Mouse (Mus musculus) liver, embryonic 13.5 days (tissue): ENCODE results near the gene Cacnb2. TPM values are rescaled to one million over a fixed set of nuclear protein-coding genes. Genes with fewer than 3 reads are reported as not detected.

Experiments
- ATAC-seq: fragments of 200-750 bp; cut with Nextera tagmentation; 2 replicates; pipeline ENCODE4 v1.8.0; 2017; ENCODE audit warnings: low read depth, mild to moderate bottlenecking, moderate number of reproducible peaks, moderate library complexity
- DNase-seq: peaks from one replicate; pipeline ENCODE4 v3.0.0; 2022
- H3K27ac ChIP-seq: fragments of 300-500 bp; sonication (generic); 2 replicates; pipeline ENCODE4 v1.5.1; 2015; ENCODE audit warnings: moderate library complexity, mild to moderate bottlenecking, inconsistent platforms
- H3K27me3 ChIP-seq: fragments of 300-500 bp; sonication (generic); 2 replicates; pipeline ENCODE4 v1.6.1; 2015; ENCODE audit warnings: mild to moderate bottlenecking, inconsistent platforms
- H3K36me3 ChIP-seq: fragments of 300-500 bp; sonication (generic); 2 replicates; pipeline ENCODE4 v1.6.1; 2015; ENCODE audit warnings: mild to moderate bottlenecking, inconsistent platforms
- H3K4me1 ChIP-seq: fragments of 300-500 bp; sonication (generic); replicated peaks from 2 replicates; pipeline ENCODE4 v1.6.1; 2015; ENCODE audit warnings: inconsistent platforms
- H3K4me2 ChIP-seq: fragments of 300-500 bp; sonication (generic); 2 replicates; pipeline ENCODE4 v1.6.1; 2015; ENCODE audit warnings: inconsistent platforms, mild to moderate bottlenecking, moderate library complexity
- H3K4me3 ChIP-seq: fragments of 300-500 bp; sonication (generic); replicated peaks from 2 replicates; pipeline ENCODE4 v1.5.1; 2015; ENCODE audit warnings: mild to moderate bottlenecking, inconsistent platforms
- H3K9ac ChIP-seq: fragments of 300-500 bp; sonication (generic); 2 replicates; pipeline ENCODE4 v1.6.1; 2015; ENCODE audit warnings: mild to moderate bottlenecking, inconsistent platforms
- H3K9me3 ChIP-seq: fragments of 300-500 bp; sonication (generic); replicated peaks from 2 replicates; pipeline ENCODE4 v1.6.1; 2016; ENCODE audit warnings: inconsistent platforms
- WGBS: fragments of 180-500 bp; shearing (Covaris S2); methylation state at CpG from one replicate; pipeline ENCODE4 v1.1.7; 2015; ENCODE audit not compliant: insufficient replicate concordance; 5-methylcytosine and 5-hydroxymethylcytosine counted together
- polyA plus RNA-seq: library from polyadenylated mRNA; unstranded; fragments of >200 nt; fragmentation: Nextera tagmentation; extraction: Ambion mirVana; gene quantifications from 2 replicates; pipeline ENCODE4 v1.2.1, GENCODE M21; 2015

Cacnb2 gene
- 0.12 and 0.30 TPM in 2 replicates for polyA plus RNA-seq

DNA sequence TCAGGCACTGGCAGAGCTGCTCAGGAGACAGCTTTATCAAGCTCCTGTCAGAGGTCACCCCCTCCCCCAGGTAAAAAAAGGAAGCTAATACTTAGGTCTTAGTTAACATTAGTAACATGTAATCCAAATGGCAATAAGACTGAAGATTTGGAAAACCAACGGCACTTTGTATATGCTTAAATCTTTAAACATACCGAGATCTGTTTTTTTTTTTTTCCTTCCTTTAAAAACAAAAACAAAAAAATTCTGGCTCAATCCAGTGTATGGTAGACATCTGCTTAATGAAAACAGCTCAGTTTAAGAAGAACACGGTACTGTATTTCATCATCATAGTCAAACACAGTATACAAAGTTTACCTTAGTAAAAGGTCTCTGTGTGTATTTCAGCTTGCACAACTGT lies at the start of gene Cacnb2:
Gene Cacnb2 (plus strand): TSS at position 301 of the 400 bp plus-strand sequence.
- Histone ChIP-seq H3K4me2 (peak within 1 kb of the TSS; percentile 67), H3K36me3 (no peaks in the 10 kb centered on the region), H3K9me3 (no peaks in the 10 kb centered on the region), H3K27me3 (peaks cover 34% of the 10 kb centered on the region), H3K4me1 (peaks cover 5% of the 10 kb centered on the region; the same call in 1 of the 2 replicates), H3K27ac (no peak within 1 kb of the TSS), H3K9ac (peak within 1 kb of the TSS; percentile 45), H3K4me3 (peak within 1 kb of the TSS; percentile 56)
- DNase-seq (no peak), ATAC-seq (no peak)
- WGBS = 43% methylated on average over 3 of the region's 3 CpGs

DNA sequence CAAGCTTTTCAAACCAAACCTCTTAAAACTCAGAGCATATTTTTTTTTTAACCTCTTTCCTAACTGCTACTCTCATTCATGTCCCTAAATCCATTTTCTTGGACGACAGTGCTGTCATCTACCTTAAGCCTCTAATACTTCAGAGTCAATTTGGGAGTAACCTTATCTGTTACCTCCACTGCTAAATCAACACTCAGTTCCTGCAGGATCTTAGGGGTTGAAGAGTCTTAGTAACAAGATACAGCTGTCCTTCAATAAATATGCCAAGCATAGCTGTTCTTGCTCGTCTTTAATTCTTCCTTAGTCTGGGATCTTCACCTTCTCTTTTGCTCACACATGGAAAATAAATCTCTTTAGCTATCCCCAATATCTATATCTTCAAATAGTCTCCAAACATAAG lies 34.9 kb upstream of the Cacnb2 start:
- ATAC-seq (no peak), DNase-seq (no peak)
- Histone ChIP-seq H3K4me1 (no peaks in the 10 kb centered on the region), H3K4me2 (no peak overlapping the region), H3K27ac (no peak overlapping the region), H3K9ac (no peak overlapping the region), H3K36me3 (no peaks in the 10 kb centered on the region), H3K27me3 (no peaks in the 10 kb centered on the region), H3K9me3 (no peaks in the 10 kb centered on the region), H3K4me3 (no peak overlapping the region)
- WGBS = 52% methylated on average over 2 of the region's 2 CpGs

DNA sequence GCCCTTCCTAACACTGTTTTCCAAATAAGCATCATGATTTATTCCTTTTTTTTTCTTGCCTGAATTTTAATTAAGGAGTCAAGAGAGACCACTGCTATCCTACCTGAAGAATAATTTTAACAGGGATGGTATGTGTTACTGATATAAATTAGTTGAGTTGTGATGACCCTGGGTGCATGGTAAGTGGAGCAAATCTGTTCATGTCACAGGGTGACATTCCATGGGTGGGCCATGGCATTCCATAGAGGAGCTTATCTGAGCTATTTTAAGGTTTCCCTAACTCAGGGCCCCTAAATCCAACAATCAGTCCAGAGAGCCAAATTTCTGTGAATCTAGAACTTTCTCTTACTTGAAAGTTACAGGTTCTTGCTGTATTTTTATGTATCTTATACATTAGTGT lies 31.6 kb upstream of the Cacnb2 start:
- H3K27ac ChIP-seq = no peak overlapping the region
- ATAC-seq (no peak), DNase-seq (no peak)
- no peak overlapping the region for H3K4me2 ChIP-seq
- H3K4me1 ChIP-seq = no peaks in the 10 kb centered on the region
- no peak overlapping the region for H3K9ac ChIP-seq
- no peaks in the 10 kb centered on the region for H3K36me3 ChIP-seq
- H3K9me3 ChIP-seq = no peaks in the 10 kb centered on the region
- H3K4me3 ChIP-seq = no peak overlapping the region
- H3K27me3 ChIP-seq = no peaks in the 10 kb centered on the region

DNA sequence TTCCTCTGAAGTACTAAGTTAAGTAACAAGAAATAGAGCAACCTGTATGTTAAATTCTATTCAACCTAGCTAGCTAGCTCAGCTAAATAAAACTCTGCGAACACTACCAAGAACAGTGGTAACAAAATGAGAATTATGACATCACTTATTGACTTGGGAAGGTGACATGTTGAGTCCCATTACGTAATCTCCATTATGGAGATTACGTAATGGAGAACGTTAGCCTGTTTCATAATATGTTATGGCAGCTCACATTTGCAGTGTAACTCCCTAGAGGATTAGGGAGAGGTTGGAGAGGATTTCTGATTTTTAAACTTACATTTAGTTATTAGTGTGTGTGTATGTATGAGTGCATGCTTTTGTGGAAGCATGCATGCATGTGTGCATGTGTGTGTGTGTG lies 13.3 kb upstream of the Cacnb2 start:
- DNase-seq (no peak), ATAC-seq (no peak)
- Histone ChIP-seq H3K9me3 (no peaks in the 10 kb centered on the region), H3K4me3 (no peak overlapping the region), H3K4me2 (no peak overlapping the region), H3K4me1 (no peaks in the 10 kb centered on the region), H3K9ac (no peak overlapping the region), H3K27ac (no peak overlapping the region), H3K36me3 (no peaks in the 10 kb centered on the region), H3K27me3 (no peaks in the 10 kb centered on the region)
- 67% methylated on average over 4 of the region's 4 CpGs for WGBS

DNA sequence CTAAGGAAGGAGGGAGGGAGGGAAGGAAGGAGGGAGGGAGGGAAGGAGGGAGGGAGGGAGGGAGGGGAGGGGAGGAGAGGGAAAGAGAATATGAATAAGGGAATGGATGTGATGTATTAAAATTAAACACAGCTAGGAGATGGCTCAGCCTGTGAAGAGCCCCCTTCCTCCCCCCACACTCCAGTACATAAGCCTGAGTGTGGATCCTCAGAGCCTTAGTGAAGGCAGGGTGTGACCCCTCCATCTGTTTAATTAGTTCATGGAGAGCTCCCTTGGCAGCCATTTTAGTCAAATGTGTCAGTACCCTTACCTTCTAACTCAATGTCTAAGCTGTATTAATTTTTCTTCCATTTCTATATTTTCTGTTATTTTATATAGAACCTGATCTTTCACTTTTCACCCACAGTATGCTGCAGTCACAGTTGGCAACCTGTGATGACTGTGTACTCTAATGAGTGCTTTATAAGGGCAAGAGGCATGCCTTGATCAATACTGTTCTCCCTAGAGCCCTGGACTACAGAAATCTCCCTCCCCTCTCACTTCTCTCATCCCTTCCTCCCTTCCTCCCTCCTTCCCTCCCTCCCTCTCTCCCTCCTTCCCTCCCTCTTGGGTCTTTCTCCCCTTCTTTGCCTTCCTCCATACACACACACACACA lies 4.9 kb upstream of the Cacnb2 start:
- ATAC-seq (no peak), DNase-seq (no peak)
- H3K4me3 ChIP-seq = no peak overlapping the region
- no peak overlapping the region for H3K27ac ChIP-seq
- no peaks in the 10 kb centered on the region for H3K36me3 ChIP-seq
- no peaks in the 10 kb centered on the region for H3K9me3 ChIP-seq
- 0 out of 2 replicates have a peak, but pooled peaks cover 5% of the 10 kb centered on the region for H3K27me3 ChIP-seq
- H3K4me2 ChIP-seq = no peak overlapping the region
- no peak overlapping the region for H3K9ac ChIP-seq
- no peaks in the 10 kb centered on the region for H3K4me1 ChIP-seq

DNA sequence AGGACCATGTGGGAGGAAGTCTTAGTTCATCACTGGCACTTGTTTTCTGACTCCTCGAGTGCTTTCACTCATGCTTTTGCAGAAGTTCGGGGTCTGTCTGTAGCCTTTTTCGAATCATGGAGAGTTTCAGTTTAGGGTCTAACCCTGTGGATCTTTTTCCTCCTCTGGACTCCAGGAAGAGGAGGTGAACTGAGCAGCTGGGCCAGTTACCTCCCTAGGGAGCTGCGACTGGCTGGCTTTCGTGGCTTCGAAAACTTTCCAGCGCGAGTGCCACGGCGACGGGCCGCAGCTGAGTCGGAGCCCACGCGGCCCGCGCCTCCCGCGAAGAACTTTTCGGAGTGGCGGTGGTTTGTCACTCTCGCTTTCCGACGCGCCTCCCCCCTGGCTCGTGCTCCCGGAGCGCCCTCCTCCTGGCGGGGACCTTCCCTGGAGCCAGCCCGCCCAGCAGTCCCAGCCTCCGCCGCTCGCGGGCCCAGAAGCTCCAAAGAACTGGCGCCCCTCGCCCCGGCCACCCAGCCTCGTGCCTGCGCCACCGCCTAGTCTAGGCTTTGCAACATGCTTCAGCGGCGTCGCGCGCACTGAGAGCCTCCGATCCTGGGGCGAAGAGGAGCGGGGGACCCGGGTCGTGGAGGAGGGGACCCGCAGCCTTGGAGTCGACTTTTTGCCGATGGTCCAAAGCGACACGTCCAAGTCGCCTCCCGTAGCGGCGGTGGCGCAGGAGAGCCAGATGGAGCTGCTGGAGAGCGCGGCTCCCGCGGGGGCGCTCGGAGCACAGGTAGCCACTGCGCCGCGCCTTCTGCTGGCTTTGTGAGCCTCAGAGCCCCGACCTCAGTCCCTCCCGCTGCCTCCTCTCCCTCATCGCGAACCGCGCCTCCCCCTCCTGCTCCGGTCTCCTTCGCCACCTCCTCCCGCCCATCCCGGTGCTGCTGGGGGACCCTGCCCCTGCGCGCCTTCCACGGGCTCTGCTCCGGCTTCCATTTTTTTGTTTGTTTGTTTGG lies 1.2 kb downstream of the Cacnb2 start:
- Histone ChIP-seq H3K4me3 (peak overlapping the region; percentile 56), H3K27ac (no peak overlapping the region), H3K4me2 (peak overlapping the region; percentile 67), H3K36me3 (no peaks in the 10 kb centered on the region), H3K4me1 (peaks cover 5% of the 10 kb centered on the region; the same call in 1 of the 2 replicates), H3K9me3 (no peaks in the 10 kb centered on the region), H3K9ac (peak overlapping the region; percentile 45), H3K27me3 (peaks cover 34% of the 10 kb centered on the region)
- DNase-seq (peak; percentile 6), ATAC-seq (peak; percentile 76)
- under 1% methylated on average over 83 of the region's 83 CpGs for WGBS

DNA sequence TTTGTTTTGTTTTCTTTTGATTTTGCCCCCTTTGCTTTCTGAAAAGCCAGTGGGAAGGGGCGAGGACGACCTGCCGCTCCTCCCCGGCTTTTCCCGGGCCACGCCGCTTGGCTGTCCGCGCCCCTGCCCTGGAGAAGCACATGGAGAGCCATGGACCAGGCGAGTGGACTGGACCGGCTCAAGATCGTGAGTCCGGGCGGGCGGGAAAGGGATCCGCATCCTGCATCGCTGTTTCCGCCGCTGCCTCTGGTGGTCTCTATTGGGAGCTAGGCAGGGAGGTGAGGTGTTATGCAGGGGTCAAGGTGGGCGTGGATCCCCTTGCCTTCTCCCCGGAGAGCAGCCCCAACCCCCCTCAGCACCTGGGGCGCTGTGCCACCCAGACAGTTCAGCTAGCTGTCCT lies 1.9 kb downstream of the Cacnb2 start:
- ATAC-seq = no peak

DNA sequence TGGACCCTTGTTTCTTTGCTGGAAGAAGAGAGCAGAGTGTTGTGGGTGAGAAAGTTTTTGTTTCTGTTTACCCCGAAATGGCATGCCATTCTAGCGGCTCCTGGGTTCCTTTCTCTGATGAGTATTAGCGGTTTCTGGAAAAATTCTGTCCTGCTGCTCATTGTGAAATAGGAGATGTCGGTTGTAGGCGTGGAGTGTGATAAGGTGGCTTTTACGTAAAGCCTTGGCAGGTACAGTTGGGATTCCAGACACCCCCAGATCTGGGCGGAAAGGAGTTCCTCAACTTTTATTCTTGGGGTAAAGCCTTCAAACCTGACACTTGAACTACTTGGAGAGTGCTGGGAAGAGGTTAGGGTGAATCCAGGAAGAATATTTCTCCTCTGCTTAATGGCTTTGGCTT lies 2.3 kb downstream of the Cacnb2 start:
- no peak overlapping the region for H3K27ac ChIP-seq
- peaks cover 5% of the 10 kb centered on the region; the same call in 1 of the 2 replicates for H3K4me1 ChIP-seq
- H3K9ac ChIP-seq = 0 out of 2 replicates have a peak overlapping the region, but pooled peaks have one; percentile 45
- H3K27me3 ChIP-seq = peaks cover 34% of the 10 kb centered on the region
- peak overlapping the region; percentile 67 for H3K4me2 ChIP-seq
- WGBS = 5% methylated on average over 7 of the region's 7 CpGs
- no peaks in the 10 kb centered on the region for H3K36me3 ChIP-seq
- DNase-seq (no peak), ATAC-seq (no peak)
- peak overlapping the region; percentile 56 for H3K4me3 ChIP-seq
- H3K9me3 ChIP-seq = no peaks in the 10 kb centered on the region

More for the DNA sequence above, 1.9 kb downstream of the Cacnb2 start:
- Histone ChIP-seq H3K9ac (peak overlapping the region; percentile 45; the same call in 1 of the 2 replicates), H3K4me1 (peaks cover 5% of the 10 kb centered on the region; the same call in 1 of the 2 replicates), H3K4me2 (peak overlapping the region; percentile 67), H3K9me3 (no peaks in the 10 kb centered on the region), H3K27me3 (peaks cover 34% of the 10 kb centered on the region), H3K4me3 (peak overlapping the region; percentile 56), H3K27ac (no peak overlapping the region), H3K36me3 (no peaks in the 10 kb centered on the region)
- DNase-seq = no peak
- WGBS = 0% methylated on average over 22 of the region's 22 CpGs

DNA sequence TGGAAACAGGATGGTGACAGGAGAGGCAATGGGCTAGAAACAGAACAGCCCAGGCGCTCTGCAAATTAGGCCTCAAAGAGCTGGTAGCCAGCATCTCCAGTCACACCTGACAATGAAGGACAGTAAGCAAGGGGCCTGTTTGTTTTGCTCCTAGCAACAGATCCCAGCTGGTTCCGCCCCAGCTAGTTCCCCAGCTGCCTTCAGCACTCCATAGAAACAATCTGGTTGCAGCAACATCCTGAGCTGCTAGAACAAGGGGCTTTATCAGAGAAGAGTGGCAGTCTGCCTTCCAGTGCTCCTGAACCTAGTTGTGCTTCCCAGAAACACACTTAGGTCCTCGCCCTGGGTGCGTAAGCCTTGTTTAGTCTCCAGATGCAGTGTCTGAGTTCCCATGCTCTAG lies 5.7 kb downstream of the Cacnb2 start:
- no peak overlapping the region for H3K9ac ChIP-seq
- H3K4me3 ChIP-seq = no peak overlapping the region
- ATAC-seq (no peak), DNase-seq (no peak)
- H3K36me3 ChIP-seq = no peaks in the 10 kb centered on the region
- WGBS = 54% methylated on average over 4 of the region's 4 CpGs
- peaks cover 26% of the 10 kb centered on the region for H3K27me3 ChIP-seq
- no peak overlapping the region for H3K27ac ChIP-seq
- no peaks in the 10 kb centered on the region for H3K9me3 ChIP-seq
- peaks cover 5% of the 10 kb centered on the region; the same call in 1 of the 2 replicates for H3K4me1 ChIP-seq
- H3K4me2 ChIP-seq = no peak overlapping the region

DNA sequence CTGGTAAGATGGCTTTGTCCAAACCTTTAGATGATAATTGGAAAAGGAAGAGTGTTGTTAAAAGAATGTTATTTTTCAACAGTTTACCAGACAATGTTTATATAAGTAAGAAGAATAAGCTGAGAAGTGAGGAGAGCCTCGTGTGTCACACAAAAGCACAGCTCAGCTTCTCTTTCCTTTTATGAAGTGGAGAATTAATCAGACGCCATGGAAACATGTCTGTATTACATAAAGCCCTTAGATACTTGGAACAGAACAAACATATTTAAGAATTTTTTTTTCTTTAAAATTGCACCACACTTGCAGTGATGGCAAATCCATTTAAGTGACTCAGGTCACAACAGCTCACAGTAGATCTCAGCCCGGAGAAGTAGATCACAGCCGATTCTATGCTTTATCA lies 9.8 kb downstream of the Cacnb2 start:
- no peak overlapping the region for H3K27ac ChIP-seq

DNA sequence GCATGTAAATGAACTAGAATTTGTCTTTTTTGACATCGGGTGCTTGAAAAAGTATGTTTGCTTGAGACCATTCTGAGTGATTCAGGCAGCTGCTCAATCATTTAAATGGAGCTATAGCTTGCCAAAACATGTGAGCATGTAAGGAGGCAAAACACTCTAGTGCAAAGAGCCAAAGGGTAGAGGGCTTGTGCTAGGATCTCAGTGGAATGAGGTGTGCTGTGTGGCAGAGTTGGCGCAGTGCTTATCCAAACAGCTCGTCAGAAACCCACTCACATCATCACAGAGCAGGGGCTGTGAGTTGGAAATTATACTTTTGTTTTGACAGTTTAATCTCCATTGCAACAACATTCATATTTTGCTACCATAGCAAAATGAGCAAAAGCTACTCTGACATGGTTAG lies 13.5 kb downstream of the Cacnb2 start:
- 69% methylated on average over 3 of the region's 3 CpGs for WGBS
- Histone ChIP-seq H3K4me1 (no peaks in the 10 kb centered on the region), H3K36me3 (no peaks in the 10 kb centered on the region), H3K27ac (no peak overlapping the region), H3K9me3 (no peaks in the 10 kb centered on the region), H3K4me3 (no peak overlapping the region), H3K4me2 (no peak overlapping the region), H3K9ac (no peak overlapping the region), H3K27me3 (no peaks in the 10 kb centered on the region)
- DNase-seq (no peak), ATAC-seq (no peak)

More for the DNA sequence above, 9.8 kb downstream of the Cacnb2 start:
- ATAC-seq = no peak
- Histone ChIP-seq H3K4me2 (no peak overlapping the region), H3K27me3 (no peaks in the 10 kb centered on the region), H3K4me1 (no peaks in the 10 kb centered on the region), H3K4me3 (no peak overlapping the region), H3K36me3 (no peaks in the 10 kb centered on the region), H3K9ac (no peak overlapping the region), H3K9me3 (no peaks in the 10 kb centered on the region)
- no peak for DNase-seq
- 63% methylated on average over 4 of the region's 4 CpGs for WGBS
